Mouse (Mus musculus): ENCODE results near the gene Chrnb4.

Chrnb4 gene

DNA sequence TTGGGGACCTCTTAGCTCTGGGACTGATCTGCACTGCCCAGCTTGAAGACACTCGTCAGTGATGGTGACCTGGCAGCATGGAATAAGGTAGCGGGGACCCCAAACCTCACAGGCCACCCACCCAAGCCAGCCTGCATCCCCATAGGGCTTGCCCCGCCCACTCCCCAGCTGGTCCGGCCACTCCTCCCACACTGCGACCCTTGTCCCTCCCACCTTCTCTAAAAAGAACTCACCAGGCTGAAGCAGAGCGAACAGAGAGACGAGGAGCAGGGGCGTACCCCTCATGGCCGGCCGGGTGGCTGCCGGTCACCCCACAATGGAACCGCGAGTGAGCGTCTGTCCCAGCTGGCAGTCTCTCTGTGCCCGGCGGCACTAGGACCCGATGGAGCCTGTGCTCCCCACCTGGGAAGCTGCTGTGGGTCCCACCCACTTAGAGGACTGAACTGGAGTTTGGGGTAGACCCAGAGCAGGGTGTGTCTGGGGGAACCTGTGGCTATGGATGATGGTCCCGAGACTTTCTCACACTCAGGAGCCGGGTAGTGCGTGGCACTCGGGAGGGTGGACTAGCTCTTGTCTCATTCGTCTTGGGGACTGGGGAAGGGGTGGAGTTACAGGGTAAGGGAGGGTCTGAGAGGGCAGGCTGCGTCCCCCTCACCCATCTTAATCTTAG, at the start of gene Chrnb4:
Chrnb4 (minus strand) TSS at position 569 of the 670 bp plus-strand sequence.
- DNase-seq (ENCODE audit: low spot score), result no peak

DNA sequence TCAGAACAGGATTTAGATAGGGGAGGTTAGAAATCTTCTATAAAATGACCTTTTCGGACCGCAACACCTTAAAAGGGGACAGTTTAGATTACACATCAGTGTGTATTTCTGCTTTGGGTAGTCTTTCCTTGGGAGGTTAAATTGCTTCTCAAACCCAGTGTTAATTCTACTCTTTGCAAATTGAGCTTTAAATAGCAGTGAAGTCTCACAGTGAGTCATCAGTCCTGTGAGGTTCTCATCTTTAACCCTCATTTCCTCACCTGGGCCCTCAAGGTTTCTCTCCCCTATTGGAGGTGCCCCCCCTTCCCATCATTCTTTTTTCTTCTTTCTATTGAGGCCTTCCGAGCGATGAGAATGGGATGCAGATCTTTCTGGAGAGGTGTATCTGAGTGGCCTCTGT, 48.3 kb upstream of the Chrnb4 start:
- DNase-seq (ENCODE audit: low spot score), result no peak

DNA sequence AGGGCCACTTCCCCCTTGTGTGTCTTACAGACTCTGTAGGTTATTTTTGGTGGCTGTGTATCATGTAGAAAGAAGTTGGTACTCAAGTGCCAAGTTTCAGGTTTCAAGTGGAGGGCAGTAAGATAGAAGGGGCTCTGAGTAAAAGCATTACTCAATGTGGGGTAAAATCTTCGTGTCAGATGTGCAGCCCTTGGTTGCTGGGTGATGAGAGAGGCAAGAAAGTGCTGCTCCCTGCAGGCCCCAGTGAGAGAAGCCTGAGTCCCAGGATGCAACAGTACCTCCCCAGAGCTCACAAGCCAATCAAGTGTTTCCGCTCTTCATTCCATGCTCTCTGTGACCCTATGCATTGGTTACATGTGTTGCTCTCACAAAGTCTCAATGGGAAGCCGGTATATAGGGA, 47.5 kb upstream of the Chrnb4 start:
- DNase-seq (ENCODE audit: low spot score), result no peak

DNA sequence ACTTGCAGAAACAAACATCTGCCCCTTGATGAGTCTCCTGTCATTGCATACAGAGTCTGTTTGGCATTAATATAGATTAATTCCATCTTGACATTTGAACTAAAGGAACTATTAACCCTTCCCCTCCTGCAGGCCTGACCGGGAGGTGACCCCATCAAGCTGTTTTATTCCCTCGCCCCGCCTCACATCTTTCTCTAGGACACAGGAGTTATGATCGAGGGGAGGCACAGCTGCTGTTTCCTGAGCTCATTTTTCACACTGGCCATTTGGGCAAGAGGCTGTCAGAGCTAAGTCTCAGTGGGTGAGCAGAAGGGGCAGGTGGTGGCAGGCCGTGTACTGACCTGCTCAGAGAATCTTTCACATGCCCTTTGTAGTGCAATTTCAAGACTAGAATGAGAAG, 41.6 kb upstream of the Chrnb4 start:
- no peak for DNase-seq (ENCODE audit: low spot score)

DNA sequence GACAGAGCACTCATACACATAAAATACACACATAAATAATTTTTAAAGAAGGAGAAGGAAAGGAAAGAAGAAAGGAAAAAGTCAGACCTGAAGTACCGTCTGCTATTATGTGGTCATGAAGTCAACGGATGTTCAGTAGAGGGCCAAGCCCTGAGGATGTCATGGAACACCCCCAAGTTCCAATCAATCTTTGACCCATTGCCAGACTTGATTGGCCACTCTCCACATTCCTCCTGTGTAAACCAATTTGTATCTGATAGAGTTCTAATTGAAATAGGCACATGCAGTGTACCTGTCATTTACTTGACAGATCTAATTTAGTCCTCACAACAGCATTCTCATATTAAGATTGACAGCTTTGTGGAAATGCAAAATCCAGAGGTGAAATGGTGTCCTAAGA, 40.6 kb upstream of the Chrnb4 start:
- DNase-seq (ENCODE audit: low spot score), result no peak

DNA sequence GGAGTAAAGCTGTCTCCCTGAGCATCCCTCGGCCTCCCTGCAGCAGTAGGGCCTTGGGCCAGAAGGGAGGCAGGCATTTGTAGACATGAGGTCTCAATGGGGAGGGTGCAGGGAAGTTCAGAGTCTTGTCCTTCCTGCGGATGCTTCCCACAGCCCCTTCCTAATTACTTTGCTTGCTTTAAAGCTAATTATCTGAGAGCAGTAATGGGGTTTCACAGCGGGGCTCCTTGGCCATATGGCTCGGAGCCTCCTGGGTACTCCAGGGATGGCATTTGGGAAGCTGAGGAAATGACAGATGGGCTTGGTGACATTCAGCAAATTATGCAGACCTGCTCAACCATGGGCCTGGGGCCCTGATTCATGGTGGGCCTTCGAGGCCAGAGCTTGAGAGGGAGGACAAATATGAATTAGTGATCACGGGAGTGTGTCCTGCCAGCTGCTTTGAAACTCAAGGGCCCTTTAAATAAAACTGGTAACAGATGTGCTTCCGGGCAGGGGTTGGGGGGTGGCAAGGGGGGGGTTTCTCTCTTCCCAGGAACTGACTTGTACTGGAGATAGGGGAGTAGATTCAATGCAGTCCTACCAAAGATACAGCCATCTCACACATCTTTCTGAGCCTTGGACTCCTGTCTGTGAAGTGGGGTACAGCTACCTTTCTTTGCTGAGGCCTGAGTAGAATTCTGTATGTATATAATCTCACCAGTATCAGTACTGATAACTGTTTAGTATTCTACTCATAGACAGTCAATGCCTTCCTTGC, 34.8 kb upstream of the Chrnb4 start:
- peak; percentile 79 for DNase-seq (ENCODE audit: low spot score)

DNA sequence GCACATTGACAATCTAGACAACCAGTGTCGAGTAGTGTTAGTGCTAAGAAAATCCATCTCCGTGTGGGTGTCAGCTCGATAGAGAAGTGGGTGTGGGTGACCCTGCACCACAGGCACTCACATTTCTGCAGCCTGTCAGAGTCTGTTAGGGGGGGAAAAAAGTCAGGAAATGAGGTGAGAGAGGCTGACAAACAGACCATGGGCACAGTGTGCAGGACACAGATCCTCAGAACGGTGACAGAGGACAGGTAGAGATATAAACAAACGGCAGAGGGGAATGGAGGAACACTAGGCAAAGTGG, 19.3 kb upstream of the Chrnb4 start:
- DNase-seq (ENCODE audit: low spot score), result no peak

DNA sequence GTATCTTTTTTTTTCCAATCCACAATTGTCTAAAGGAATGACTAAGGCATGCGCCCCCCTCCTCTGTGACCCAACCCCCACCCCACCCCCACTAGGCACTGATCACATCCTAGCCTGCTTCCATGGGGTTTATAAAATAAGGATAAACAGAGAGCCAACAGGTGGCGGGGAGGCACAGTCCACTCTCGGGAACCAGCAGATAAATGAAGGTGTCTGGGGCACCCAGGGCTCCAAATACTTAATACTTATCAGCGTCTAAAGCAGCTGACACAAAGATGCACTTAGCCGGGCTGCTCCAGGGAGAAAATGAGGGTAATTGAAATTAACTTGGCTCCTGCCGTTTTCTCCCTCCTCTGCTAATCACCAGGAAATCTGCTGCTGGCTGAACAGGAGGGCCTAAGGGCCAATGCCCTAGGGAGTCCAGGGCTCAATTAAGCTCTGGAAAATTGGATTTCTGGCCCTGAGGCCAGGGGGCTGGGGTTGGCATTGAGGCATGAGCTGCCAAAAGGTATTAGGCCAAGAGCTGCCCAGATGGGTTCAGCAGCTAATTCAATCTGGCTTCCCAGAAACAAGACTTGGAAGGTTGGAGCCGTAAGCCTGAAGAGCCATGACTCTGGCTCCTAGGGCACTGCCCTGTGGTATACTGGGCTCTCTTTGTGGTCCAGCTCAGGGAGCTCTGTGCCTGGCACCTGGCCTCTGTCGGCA, 18.8 kb upstream of the Chrnb4 start:
- DNase-seq (ENCODE audit: low spot score), result peak; percentile 98

DNA sequence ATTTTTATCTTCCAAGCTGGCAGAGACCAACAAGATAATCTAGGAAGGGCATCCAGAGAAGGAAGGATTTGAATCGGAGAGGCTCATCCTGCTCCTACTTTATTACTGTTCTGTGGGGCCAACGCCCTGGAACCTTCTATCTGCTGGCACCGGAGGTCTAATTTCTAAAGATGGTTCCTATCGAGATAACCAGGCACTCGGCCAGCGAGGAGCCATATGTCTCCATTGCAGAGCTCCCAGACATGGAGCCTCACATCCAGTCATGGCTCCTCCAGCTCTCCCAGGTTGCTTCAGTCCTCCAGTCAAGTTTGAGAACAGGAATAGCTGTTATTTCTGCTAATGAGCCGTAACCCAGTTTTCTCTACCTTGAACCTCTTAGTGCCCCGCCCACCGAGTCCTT, 16.7 kb upstream of the Chrnb4 start:
- DNase-seq (ENCODE audit: low spot score), result no peak

DNA sequence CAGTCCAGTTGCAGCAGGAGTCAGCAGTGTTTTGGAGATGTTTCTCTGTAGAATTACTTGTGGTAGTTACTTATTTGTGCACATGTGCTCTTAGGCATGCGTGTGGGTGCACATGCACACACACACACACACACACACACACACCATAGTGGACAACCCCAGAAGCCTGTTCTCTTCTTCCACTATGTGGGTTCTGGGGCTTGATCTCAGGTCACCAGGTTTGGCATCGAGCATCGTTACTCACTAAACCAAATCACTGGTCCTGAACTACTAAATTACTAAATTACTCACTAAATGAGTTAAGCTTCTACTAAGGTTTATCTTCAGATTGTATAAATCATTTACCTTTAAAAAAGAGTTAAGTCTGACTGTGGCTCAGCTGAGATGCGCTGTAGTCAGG, 9.5 kb upstream of the Chrnb4 start:
- DNase-seq (ENCODE audit: low spot score), result no peak

DNA sequence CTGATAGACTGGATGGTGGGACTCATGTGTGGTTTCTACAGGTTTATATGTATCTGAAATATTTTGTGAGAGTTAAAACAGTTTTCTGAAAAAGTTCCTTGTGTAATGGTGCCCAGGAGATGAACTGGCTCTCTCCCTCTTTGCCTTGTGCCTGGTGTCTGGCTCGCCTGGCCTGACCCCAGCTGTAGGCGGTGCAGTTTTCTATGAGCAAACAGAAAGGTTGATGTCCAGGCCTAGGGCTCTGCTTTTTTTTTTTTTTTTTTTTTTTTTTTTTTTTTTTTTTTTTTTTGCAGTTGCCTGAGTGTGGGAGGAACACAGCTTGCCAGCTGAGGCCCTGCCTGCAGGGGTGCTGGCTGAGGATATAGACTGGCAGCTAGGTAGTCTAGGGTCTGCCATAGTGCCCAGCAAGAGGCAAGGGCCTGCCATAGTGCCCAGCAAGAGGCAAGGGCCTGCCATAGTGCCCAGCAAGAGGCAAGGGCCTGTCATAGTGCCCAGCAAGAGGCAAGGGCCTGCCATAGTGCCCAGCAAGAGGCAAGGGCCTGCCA, 6.9 kb upstream of the Chrnb4 start:
- peak; percentile 52 for DNase-seq (ENCODE audit: low spot score)

DNA sequence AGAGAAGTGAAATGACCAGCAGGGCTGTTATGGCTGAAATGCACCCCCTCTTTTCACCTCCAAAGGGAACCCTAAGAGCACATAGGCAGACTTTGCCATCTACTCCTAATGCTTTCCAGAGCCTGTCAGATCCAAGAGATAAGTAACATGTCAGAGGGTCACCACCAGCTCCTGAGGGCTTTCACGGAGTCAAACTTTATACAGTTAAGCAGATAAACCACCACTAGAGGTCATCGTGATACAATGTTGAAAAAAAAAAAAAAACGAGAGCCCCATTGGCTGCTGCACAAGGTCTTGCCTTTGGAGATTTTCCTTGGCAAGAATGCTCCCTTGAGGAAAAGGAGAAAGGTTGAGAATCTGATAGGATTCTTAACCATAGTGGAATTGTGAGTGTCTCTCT, 1.8 kb downstream of the Chrnb4 start:
- DNase-seq (ENCODE audit: low spot score), result peak; percentile 58

DNA sequence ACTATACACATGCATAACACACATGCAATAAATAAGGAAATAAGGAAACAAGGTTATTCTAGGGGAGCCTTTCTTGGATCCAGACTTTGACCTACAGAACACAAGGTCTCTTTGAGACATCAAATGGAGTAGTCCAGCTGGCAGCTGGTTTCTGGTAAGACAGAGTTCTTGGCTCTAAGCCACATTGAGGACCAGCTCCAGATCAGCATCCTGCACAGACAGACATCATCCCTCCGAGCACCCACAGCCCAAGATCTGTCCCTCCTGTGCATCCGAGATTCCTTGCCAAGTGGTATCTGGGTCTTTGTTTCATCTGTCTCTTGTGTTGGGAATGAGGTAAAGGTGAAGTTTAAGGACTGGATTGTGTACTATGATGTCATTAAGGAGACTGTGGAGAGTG, 3.6 kb downstream of the Chrnb4 start:
- peak; percentile 47 for DNase-seq (ENCODE audit: low spot score)

DNA sequence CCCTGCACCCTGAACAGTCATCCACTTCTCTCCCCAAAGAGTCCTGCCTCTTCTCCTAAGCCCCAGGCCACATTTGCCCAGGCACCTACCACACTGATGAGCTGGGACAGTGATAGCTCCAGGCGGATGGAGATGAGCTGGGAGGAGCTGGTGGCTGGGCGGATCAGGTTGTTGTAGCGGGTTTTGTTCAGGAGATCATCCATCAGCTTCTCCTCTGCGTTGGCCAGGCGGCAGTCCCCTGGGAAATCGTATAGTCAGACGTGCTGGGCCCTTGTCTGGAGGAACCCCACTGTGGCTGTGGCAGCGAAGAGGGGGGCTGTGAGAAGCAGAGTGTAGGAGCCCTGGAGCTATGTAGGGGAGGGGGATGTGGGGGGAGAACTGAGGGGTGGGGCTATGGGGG, 4.9 kb downstream of the Chrnb4 start:
- DNase-seq (ENCODE audit: low spot score), result no peak

DNA sequence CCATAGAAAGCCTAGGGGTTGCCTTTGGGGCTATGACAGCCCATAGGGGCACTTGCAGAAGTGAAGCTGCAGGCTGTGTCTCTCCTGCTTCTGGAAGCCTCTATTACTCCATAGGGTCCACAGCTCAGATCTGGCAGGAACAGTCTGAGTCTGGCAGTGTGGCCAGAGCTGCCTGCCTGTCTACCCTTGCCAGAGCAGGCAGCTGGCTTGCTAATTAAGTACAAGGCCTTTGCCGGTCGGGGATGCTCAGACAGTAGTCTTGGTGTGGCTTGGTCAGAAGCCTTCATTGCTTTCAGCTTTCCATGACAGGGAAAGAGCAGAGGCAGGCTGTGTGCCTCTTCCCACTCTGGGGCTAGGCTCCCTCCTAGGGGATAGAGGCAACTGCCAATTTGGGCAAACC, 7.2 kb downstream of the Chrnb4 start:
- DNase-seq (ENCODE audit: low spot score), result peak; percentile 57

DNA sequence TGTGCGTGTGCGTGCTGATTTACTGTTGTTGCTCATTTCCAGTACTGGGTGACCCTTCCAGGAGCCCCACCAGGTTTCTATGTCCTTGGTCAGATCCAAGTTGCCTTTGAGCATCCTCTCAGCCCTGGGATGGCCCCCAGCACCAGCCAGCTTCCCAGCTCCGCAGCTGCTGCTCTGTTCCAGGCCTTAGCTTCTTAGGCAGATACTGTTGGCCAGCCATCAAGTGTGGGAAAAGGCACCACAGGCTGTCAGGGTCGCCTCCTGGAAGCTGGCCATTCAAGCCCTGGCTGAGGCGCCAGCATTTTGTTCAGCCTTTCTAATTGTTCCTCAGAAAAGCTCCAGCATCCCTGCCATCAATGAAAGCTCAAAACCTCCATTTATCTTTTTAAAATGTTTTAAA, 8.6 kb downstream of the Chrnb4 start:
- DNase-seq (ENCODE audit: low spot score), result no peak

DNA sequence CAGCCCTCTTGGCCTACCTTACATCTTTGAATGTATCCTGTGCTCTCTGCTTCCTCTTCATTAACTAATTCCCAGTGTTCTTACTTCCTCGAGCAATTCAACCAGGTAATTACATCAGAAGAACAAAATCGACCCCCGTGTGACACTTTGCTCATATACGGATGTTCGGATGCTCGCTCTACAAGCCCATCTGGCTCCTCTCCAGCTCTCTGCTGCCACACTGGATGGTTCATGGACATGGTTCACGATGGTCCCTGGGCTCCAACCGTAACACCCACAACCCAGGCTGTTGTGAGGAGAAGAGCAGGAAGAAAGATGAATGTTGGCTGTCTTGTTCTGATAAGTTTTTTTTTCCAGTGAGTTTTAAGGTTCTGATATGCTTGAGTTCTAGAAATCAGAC, 9.6 kb downstream of the Chrnb4 start:
- DNase-seq (ENCODE audit: low spot score), result no peak

DNA sequence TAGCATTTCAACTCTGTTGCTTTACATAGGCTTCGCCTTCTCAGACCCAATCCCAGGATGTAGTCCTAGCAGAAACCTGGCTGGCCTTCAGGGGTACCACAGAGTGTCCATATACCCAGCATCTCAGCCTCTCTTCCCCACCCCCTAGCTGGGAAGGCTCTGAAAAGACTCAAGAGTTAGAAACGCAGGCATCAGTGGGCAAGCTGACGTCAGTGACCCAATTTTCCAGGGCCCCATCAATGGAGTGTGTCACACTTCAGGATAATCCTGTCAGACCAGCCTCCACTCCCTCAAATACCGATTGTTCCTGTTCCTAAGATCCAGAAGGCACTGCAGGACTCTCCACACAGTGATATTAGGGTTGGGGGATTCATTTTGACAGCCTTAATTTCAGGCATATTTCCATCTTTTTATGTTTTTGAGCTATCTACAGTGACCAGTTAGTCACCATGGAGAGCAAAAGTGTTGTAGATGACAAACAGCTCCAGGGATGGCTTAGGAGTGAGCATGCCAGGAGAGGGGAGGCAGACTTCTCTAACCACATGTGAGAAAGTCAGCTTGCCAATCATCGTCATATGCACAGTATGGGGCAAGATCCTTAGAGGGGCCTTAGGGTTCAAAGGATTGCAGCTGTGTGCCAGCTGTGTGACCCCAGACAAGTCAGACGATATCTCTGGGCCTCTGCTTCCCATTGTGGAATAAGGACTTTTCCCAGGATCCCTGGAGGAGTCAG, 17.0 kb downstream of the Chrnb4 start:
- DNase-seq (ENCODE audit: low spot score), result no peak

DNA sequence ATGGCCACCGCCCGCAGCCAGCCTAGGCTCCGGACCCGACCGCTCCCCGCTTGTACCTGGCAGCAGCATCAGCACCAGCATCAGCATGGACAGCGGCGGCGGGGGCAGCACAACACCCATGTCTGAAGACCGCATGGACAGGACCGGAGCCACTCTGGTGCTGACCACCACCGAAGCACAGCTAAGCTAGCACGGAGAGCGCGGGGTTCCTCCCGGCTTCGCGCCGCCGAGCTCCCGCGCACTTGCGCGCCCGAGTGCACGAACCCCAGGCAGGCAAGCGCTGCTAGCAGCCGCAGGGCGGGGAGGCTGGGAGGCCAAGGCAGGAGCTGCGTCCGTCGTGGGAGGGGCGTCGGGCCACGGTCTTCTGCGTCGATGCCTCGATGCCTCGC, 22.3 kb downstream of the Chrnb4 start, which contains the start of gene Chrna3:
Chrna3 (minus strand) TSS at position 288 of the 389 bp plus-strand sequence.
- DNase-seq (ENCODE audit: low spot score), result peak; percentile 85

DNA sequence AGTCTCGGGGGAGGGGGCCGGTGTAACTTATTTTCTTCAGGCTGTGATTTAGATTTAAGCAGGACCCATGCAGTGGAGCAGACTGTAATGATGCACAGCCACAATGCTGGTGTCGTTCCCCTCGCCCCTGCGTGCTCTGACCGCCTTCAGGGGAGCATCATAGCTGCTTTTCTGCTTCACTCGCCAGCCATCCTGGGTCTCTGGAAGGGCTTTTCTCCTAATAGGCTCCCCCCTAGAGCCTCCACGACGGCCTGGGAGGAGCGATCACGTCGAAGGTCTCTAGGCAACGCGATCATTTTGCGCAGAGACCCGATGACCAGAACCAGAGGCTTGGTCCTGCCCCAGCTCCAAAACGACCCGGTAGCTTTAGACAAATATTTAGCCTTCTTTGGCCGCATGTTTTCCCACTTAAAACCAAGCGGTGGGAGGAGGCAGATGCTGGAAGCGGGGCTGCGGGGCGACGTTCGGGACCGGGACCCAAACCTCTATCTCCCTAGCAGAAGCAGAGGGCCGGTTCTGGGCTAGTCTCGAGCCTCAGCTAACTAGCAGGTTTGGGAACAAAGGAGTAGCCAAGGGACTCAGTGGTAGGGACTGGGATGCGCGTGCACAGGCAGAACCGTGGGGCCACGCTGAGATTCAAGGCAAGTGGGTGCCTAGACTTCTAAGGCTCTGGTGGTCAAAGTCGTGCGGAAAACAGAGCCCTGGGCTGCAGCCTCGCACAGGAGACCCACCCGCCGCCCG, 22.9 kb downstream of the Chrnb4 start:
- peak; percentile 48 for DNase-seq (ENCODE audit: low spot score)

DNA sequence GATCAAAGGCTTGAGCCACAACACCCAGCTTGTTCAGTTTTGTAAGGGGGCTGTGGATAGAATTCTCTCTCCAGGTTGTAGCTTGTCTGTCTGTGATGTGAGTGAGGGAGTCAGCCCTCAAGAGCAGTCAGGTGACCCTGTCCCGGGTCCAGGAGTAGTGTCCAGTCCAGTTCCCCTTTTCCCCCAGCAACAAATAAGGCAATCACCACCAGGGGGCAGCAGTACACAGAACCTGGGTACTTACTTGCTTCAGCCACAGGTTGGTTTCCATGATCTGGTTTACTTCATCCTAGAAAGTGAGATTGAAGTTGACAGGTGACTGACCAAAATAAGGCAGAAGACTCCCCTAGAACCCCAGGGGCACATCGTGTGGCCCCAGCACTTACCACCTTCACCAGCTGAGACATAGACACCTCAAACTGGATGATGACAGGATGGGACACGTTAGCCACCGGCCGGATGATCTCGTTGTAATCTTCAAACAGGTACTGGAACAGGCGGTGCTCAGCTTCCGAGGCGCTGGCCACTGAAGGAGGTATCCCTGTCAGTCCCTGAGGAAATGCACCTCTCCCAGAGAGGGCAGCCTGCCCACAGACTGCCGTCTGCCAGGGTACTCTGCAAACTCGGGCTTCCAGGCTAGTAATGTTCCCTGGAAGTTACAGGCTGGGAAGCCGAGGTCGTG, 24.5 kb downstream of the Chrnb4 start:
- DNase-seq (ENCODE audit: low spot score), result peak; percentile 94

All from MN1 (cell line).